Mouse (Mus musculus) G1E (cell line): ENCODE results near the gene Arhgap23. TPM values are rescaled to one million over a fixed set of nuclear protein-coding genes. Genes with fewer than 3 reads are reported as not detected.

Experiments
- ATAC-seq: 2 replicates; pipeline ENCODE4 v1.8.0; 2016; ENCODE audit warnings: mild to moderate bottlenecking; ENCODE audit not compliant: insufficient number of reproducible peaks, poor library complexity, low FRiP score, severe bottlenecking; ENCODE audit errors: extremely low read depth
- DNase-seq: peaks from one replicate; pipeline ENCODE4 v3.0.0; 2012; ENCODE audit warnings: low spot score
- H3K27me3 ChIP-seq: 2 replicates; pipeline ENCODE4 v1.6.1; 2012; ENCODE audit warnings: mild to moderate bottlenecking, low read length, inconsistent platforms; ENCODE audit not compliant: insufficient read depth
- H3K36me3 ChIP-seq: replicated peaks from 2 replicates; pipeline ENCODE3; 2012; ENCODE audit warnings: mild to moderate bottlenecking, inconsistent platforms
- H3K4me1 ChIP-seq: 2 replicates; pipeline ENCODE4 v1.6.1; 2012; ENCODE audit warnings: low read depth, low read length, inconsistent platforms, mixed read lengths; ENCODE audit not compliant: insufficient read depth
- H3K4me3 ChIP-seq: 2 replicates; pipeline ENCODE4 v1.5.1; 2012; ENCODE audit warnings: low read depth, mild to moderate bottlenecking, inconsistent platforms, low read length, moderate library complexity, mixed read lengths
- H3K9me3 ChIP-seq: replicated peaks from 2 replicates; pipeline ENCODE4 v1.6.1; 2012; ENCODE audit warnings: inconsistent platforms
- CTCF ChIP-seq: IDR thresholded peaks from 2 replicates; pipeline ENCODE4 v1.5.1; 2012; ENCODE audit warnings: low read depth, low read length, inconsistent platforms, mixed read lengths
- GATA1 ChIP-seq: IDR thresholded peaks from 2 replicates; pipeline ENCODE4 v1.6.1; 2012; ENCODE audit warnings: borderline replicate concordance, low read length, inconsistent platforms, mixed read lengths
- GATA2 ChIP-seq: IDR thresholded peaks from 2 replicates; pipeline ENCODE4 v1.6.1; 2012; ENCODE audit warnings: low read depth, low read length, inconsistent platforms, borderline replicate concordance
- POLR2AphosphoS5 ChIP-seq: IDR thresholded peaks from 2 replicates; pipeline ENCODE4 v1.6.1; 2012; ENCODE audit warnings: low read depth, low read length, inconsistent platforms; ENCODE audit not compliant: insufficient replicate concordance
- TAL1 ChIP-seq: conservative IDR thresholded peaks from 2 replicates; pipeline ENCODE4 v1.6.1; 2012; ENCODE audit warnings: low read depth, low read length, inconsistent platforms, mixed read lengths
- polyA plus RNA-seq: library from polyadenylated mRNA; stranded (reverse); fragments of >175 nt; gene quantifications from 2 replicates; pipeline ENCODE4 v1.2.3, GENCODE M21; 2012
- total RNA-seq, 2 experiments: library from RNA; stranded (forward) in 1 of 2; stranded (reverse) in 1 of 2; fragments of 200-1000 nt in 1 of 2; fragments of >200 nt in 1 of 2; fragmentation: Nextera tagmentation in 1 of 2; gene quantifications; 2 replicates each; pipeline ENCODE4 v1.2.3; 2014 to 2017

Arhgap23 gene
- total and polyA plus RNA-seq, 3 experiments, result 2.4 to 18.6 (median 17.9) TPM

GRCm38 (mm10) chr11:97540136-97540535, 124.8 kb downstream of the Arhgap23 start:
- Histone ChIP-seq H3K27me3 (peaks cover 74% of the 10 kb centered on the region), H3K9me3 (peaks cover under 1% of the 10 kb centered on the region), H3K36me3 (no peaks in the 10 kb centered on the region), H3K4me1 (peaks cover 12% of the 10 kb centered on the region), H3K4me3 (no peak overlapping the region)
- ATAC-seq (no peak), DNase-seq (peak; percentile 53)
- TF ChIP-seq TAL1 (no peak), GATA2 (no peak), GATA1 (no peak), CTCF (no peak), POLR2AphosphoS5 (no peak)

GRCm38 (mm10) chr11:97540604-97541003, 125.3 kb downstream of the Arhgap23 start:
- Histone ChIP-seq H3K9me3 (no peaks in the 10 kb centered on the region), H3K27me3 (peaks cover 75% of the 10 kb centered on the region), H3K36me3 (no peaks in the 10 kb centered on the region), H3K4me1 (peaks cover 12% of the 10 kb centered on the region), H3K4me3 (no peak overlapping the region)
- no peak for ATAC-seq
- TF ChIP-seq GATA1 (no peak), GATA2 (no peak), TAL1 (no peak), POLR2AphosphoS5 (no peak), CTCF (no peak)
- no peak for DNase-seq

- DNase-seq, result no peak
- H3K4me3 ChIP-seq, result no peak overlapping the region
- no peaks in the 10 kb centered on the region for H3K36me3 ChIP-seq
- TF ChIP-seq CTCF (no peak), POLR2AphosphoS5 (no peak), GATA2 (no peak), GATA1 (no peak), TAL1 (no peak)
- H3K4me1 ChIP-seq, result peaks cover 18% of the 10 kb centered on the region
- ATAC-seq, result no peak
- H3K27me3 ChIP-seq, result peaks cover 78% of the 10 kb centered on the region
- H3K9me3 ChIP-seq, result peaks cover 4% of the 10 kb centered on the region; the same call in 1 of the 2 replicates
These were observed 127.1 kb downstream of the Arhgap23 start for GRCm38 (mm10) chr11:97542171-97543150.

- no peak for ATAC-seq
- no peak for DNase-seq
- TF ChIP-seq GATA1, result no peak
- no peak for TF ChIP-seq TAL1
- no peak for TF ChIP-seq GATA2
- TF ChIP-seq CTCF, result no peak
- no peak for TF ChIP-seq POLR2AphosphoS5
- no peak overlapping the region for H3K4me3 ChIP-seq
- peaks cover 4% of the 10 kb centered on the region; the same call in 1 of the 2 replicates for H3K9me3 ChIP-seq
- H3K27me3 ChIP-seq, result peaks cover 81% of the 10 kb centered on the region
- no peaks in the 10 kb centered on the region for H3K36me3 ChIP-seq
- H3K4me1 ChIP-seq, result peaks cover 18% of the 10 kb centered on the region
These were observed 127.9 kb downstream of the Arhgap23 start for GRCm38 (mm10) chr11:97543181-97543733.

- ATAC-seq, result no peak
- peaks cover 87% of the 10 kb centered on the region for H3K27me3 ChIP-seq
- H3K36me3 ChIP-seq, result no peaks in the 10 kb centered on the region
These were observed 128.6 kb downstream of the Arhgap23 start for GRCm38 (mm10) chr11:97543883-97544282.

More at GRCm38 (mm10) chr11:97543883-97544282, 128.6 kb downstream of the Arhgap23 start:
- DNase-seq, result no peak
- TF ChIP-seq TAL1 (no peak), GATA1 (no peak), GATA2 (no peak), CTCF (no peak), POLR2AphosphoS5 (no peak)
- Histone ChIP-seq H3K4me3 (no peak overlapping the region), H3K4me1 (peaks cover 18% of the 10 kb centered on the region), H3K9me3 (peaks cover 4% of the 10 kb centered on the region; the same call in 1 of the 2 replicates)
